Mouse (Mus musculus): ENCODE data around the gene Siglec1. TPM values are rescaled to one million over a fixed set of nuclear protein-coding genes. Genes with fewer than 3 reads are reported as not detected.
A peak's percentile ranks its signal among the peaks of the same experiment; 100 is the strongest.

Gene Siglec1
- polyA plus RNA-seq, 1 experiment from 2014 or later, result 0.04 TPM

DNA sequence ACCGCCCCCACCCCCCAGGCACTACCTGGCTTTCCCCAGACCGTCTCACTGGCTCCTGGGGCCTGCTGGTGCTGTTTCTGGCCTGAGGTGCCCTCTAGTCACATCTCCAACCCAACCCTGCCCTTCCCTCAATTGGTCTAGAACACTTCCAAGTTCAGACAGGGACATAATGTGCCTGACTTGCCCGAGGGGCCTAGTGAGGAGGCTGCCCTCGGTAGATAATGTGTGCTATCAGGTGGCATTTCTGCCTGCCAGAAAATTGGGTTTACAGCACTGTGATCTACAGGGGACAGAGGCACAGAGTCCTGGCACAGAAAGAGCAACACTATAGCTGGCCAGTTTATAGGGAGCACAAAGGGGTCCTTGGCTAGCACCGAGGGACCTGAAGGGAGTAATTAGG lies 34.5 kb downstream of the Siglec1 start:
- Histone ChIP-seq H3K9ac (ENCODE audit: low read length) (no peak overlapping the region), H3K27ac (ENCODE audit: low read depth, low read length) (no peak overlapping the region), H3K9me3 (ENCODE audit: control insufficient read depth, low read length) (no peaks in the 10 kb centered on the region), H3K4me3 (ENCODE audit: low read depth, low read length) (no peak overlapping the region), H3K4me2 (ENCODE audit: low read depth) (no peak overlapping the region), H3K27me3 (ENCODE audit: control insufficient read depth, insufficient read depth, low read length) (peaks cover 39% of the 10 kb centered on the region), H3K36me3 (ENCODE audit: control insufficient read depth, insufficient read depth, low read length) (no peaks in the 10 kb centered on the region), H3K4me1 (ENCODE audit: control insufficient read depth, insufficient read depth, low read length) (no peaks in the 10 kb centered on the region)
- ATAC-seq (ENCODE audit: insufficient read depth, low FRiP score, low TSS enrichment), result no peak
- 70% methylated on average over 5 of the region's 5 CpGs for WGBS
- DNase-seq (ENCODE audit: low spot score), result no peak

DNA sequence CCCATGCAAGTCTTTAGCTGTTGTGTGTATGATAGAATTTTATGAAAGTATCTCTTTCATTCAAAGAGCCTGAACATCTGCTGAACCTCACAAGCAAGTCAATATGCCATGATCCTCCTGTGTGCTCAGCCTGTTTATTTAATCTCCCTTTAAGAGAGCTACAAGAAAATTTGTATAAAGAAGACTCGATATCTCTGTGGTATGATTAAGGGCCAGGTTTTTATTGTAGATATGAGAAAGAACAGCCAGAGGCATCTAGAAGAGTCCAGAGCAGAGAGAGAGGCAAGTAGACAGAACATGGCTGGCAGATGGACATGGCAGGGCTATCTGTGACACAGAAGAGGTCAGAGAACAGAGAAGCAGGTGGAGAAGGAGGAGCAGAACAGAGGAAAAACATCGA lies 40.5 kb downstream of the Siglec1 start:
- DNase-seq (ENCODE audit: low spot score) (no peak), ATAC-seq (ENCODE audit: insufficient read depth, low FRiP score, low TSS enrichment) (no peak)
- no peaks in the 10 kb centered on the region for H3K36me3 ChIP-seq (ENCODE audit: control insufficient read depth, insufficient read depth, low read length)
- H3K27me3 ChIP-seq (ENCODE audit: control insufficient read depth, insufficient read depth, low read length), result peaks cover 16% of the 10 kb centered on the region
- no peaks in the 10 kb centered on the region for H3K9me3 ChIP-seq (ENCODE audit: control insufficient read depth, low read length)
- H3K9ac ChIP-seq (ENCODE audit: low read length), result no peak overlapping the region
- no peak overlapping the region for H3K4me3 ChIP-seq (ENCODE audit: low read depth, low read length)
- H3K27ac ChIP-seq (ENCODE audit: low read depth, low read length), result no peak overlapping the region
- WGBS, result 84% methylated on average over 2 of the region's 2 CpGs
- H3K4me1 ChIP-seq (ENCODE audit: control insufficient read depth, insufficient read depth, low read length), result 0 out of 2 replicates have a peak, but pooled peaks cover 2% of the 10 kb centered on the region
- H3K4me2 ChIP-seq (ENCODE audit: low read depth), result no peak overlapping the region

DNA sequence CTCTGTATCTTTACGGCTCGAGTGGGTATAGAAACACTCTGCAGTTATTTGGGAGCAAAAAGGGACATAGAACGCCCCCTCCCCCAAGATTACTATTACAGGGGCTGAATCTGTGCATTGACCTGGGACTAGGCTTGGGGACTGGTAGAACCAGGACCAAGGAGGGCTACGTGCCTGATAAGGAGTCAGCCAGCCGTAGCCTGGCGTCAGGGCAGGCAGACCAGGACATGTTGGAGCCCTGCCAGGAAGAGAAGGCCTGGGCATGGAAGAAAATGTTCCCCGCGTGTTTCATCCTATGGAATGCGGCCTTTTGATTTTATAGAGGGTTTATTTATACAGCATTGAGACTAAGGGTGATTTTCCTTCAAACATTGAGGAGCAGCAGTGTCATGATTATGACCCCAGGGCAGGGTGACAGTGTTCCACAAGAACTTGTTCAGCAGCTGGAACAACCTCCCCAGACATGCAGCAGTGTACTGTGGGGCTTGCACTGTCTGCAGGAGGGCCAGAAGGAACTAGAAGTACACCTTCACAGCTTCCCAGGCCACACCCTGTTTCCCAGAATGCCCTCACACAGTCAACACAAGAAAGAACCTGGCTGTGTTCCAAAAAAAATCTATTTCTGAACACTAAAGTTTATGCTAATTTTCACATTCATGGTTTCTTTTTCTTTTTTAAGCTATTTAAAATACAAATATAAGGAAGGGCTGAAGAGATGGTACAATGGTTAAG lies 41.4 kb downstream of the Siglec1 start:
- Histone ChIP-seq H3K9ac (ENCODE audit: low read length) (no peak overlapping the region), H3K4me3 (ENCODE audit: low read depth, low read length) (no peak overlapping the region), H3K9me3 (ENCODE audit: control insufficient read depth, low read length) (no peaks in the 10 kb centered on the region), H3K4me2 (ENCODE audit: low read depth) (no peak overlapping the region), H3K27ac (ENCODE audit: low read depth, low read length) (no peak overlapping the region), H3K36me3 (ENCODE audit: control insufficient read depth, insufficient read depth, low read length) (no peaks in the 10 kb centered on the region), H3K4me1 (ENCODE audit: control insufficient read depth, insufficient read depth, low read length) (0 out of 2 replicates have a peak, but pooled peaks cover 4% of the 10 kb centered on the region), H3K27me3 (ENCODE audit: control insufficient read depth, insufficient read depth, low read length) (peaks cover 25% of the 10 kb centered on the region)
- ATAC-seq (ENCODE audit: insufficient read depth, low FRiP score, low TSS enrichment) (no peak), DNase-seq (ENCODE audit: low spot score) (no peak)
- WGBS, result 87% methylated on average over 9 of the region's 9 CpGs

DNA sequence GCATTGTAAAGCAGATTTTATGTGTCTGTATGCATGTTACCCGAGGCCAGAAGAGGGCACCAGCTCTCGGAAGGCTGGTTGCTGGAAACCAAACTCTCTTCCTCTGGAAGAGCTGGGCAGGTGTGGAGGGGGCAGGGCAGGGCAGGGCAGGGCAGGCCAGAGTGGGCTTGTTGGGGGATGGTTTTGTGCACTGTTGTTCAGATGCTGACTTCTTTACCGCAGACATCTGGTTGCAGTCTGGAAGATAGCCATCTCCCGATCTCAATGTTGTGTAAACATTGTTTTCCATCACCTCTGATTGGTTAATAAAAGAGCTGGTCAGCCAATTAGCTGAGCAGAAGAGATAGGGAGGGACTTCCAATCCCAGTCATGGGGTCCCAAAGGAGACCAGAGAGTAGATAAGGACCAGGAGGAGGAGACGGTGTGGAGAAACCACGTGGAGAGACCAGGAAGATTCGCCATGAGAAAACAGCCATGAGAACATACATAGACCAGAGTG lies 42.2 kb downstream of the Siglec1 start:
- no peak overlapping the region for H3K9ac ChIP-seq (ENCODE audit: low read length)
- no peak overlapping the region for H3K27ac ChIP-seq (ENCODE audit: low read depth, low read length)
- no peaks in the 10 kb centered on the region for H3K9me3 ChIP-seq (ENCODE audit: control insufficient read depth, low read length)
- H3K36me3 ChIP-seq (ENCODE audit: control insufficient read depth, insufficient read depth, low read length), result no peaks in the 10 kb centered on the region
- WGBS, result 15% methylated on average over 7 of the region's 7 CpGs
- 0 out of 2 replicates have a peak, but pooled peaks cover 4% of the 10 kb centered on the region for H3K4me1 ChIP-seq (ENCODE audit: control insufficient read depth, insufficient read depth, low read length)
- H3K27me3 ChIP-seq (ENCODE audit: control insufficient read depth, insufficient read depth, low read length), result peaks cover 31% of the 10 kb centered on the region
- DNase-seq (ENCODE audit: low spot score), result no peak
- no peak for ATAC-seq (ENCODE audit: insufficient read depth, low FRiP score, low TSS enrichment)
- no peak overlapping the region for H3K4me3 ChIP-seq (ENCODE audit: low read depth, low read length)
- no peak overlapping the region for H3K4me2 ChIP-seq (ENCODE audit: low read depth)

DNA sequence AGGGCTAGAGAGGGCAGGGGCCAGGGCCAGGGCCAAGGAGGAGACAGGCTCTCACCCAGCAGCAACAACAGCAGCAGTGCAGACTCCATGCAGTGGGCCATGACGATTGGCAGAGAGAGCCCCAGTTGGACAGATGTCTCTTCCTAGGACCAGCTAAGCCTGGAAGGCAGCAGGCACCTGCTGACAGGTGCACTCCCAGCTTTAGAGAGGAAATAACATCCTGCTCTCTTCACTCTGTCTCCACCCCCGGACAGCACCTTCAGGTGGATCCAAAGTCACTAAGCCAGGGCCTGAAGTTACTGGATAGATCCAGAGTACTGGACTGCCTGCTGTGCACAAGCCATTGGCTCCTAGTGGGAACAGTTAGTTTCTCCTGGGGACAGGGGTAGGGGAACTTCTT lies 43.6 kb downstream of the Siglec1 start, which contains the start of gene Gfra4:
TSS of gene Gfra4 (minus strand) at position 101 of the 400 bp plus-strand sequence.
- Histone ChIP-seq H3K27ac (ENCODE audit: low read depth, low read length) (no peak within 1 kb of the TSS), H3K4me1 (ENCODE audit: control insufficient read depth, insufficient read depth, low read length) (0 out of 2 replicates have a peak, but pooled peaks cover 4% of the 10 kb centered on the region), H3K27me3 (ENCODE audit: control insufficient read depth, insufficient read depth, low read length) (peaks cover 31% of the 10 kb centered on the region), H3K36me3 (ENCODE audit: control insufficient read depth, insufficient read depth, low read length) (no peaks in the 10 kb centered on the region), H3K4me3 (ENCODE audit: low read depth, low read length) (no peak within 1 kb of the TSS), H3K9me3 (ENCODE audit: control insufficient read depth, low read length) (no peaks in the 10 kb centered on the region), H3K9ac (ENCODE audit: low read length) (no peak within 1 kb of the TSS), H3K4me2 (ENCODE audit: low read depth) (no peak within 1 kb of the TSS)
- no peak for ATAC-seq (ENCODE audit: insufficient read depth, low FRiP score, low TSS enrichment)
- WGBS, result 57% methylated on average over 2 of the region's 2 CpGs
- no peak for DNase-seq (ENCODE audit: low spot score)

DNA sequence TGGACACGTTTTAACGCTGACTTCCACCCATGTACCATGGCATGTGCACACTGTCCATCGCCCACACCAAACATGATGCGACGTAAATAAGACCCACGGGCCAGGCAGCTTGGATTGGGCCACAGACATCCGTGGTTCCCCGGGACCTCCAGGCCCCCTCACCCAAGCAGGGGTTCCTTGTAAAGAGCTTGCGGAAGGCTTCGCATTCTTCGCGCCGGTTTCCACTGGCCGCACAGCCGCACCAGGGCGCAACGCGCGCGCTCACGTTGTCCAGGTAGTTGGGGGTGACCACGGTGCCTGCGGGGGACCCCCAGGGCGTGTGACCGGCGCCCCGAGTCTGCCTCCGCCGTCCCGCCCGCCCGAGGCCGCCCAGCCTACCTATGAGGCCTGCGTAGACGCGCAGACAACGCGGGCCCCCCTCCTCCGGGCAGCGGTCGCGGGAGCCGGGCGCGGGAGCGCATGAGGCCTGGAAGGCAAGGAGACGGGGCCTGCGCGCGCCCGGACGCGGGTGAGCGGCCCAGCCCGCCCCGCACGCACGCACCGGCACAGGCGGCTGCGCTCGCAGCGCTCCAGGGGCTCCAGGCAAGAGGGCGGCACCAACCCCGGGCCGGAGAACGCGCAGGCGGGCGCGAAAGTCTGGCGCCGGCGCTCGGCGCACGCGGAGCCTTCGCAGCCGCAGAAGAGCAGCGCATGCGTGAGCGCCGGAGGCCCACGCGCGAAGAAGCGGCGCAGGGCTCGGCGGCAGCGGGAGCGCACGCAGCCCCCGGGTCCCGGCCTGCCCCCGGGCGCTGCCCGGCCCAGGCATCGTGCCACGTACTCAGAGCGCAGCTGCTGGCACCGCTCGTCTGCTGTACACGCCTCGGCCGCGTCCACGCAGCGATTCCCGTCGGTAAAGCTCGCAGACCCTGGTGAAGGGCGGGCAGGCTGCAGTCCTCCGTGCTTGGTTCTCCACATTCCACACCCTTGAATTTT lies 45.4 kb downstream of the Siglec1 start:
- peak overlapping the region; percentile 85 for H3K4me2 ChIP-seq (ENCODE audit: low read depth)
- DNase-seq (ENCODE audit: low spot score) (peak; percentile 57), ATAC-seq (ENCODE audit: insufficient read depth, low FRiP score, low TSS enrichment) (peak; percentile 55)
- peak overlapping the region; percentile 51 for H3K4me3 ChIP-seq (ENCODE audit: low read depth, low read length)
- H3K9me3 ChIP-seq (ENCODE audit: control insufficient read depth, low read length), result no peaks in the 10 kb centered on the region
- WGBS, result 4% methylated on average over 101 of the region's 115 CpGs
- no peaks in the 10 kb centered on the region for H3K36me3 ChIP-seq (ENCODE audit: control insufficient read depth, insufficient read depth, low read length)
- peak overlapping the region; percentile 57 for H3K9ac ChIP-seq (ENCODE audit: low read length)
- peaks cover 31% of the 10 kb centered on the region for H3K27me3 ChIP-seq (ENCODE audit: control insufficient read depth, insufficient read depth, low read length)
- H3K4me1 ChIP-seq (ENCODE audit: control insufficient read depth, insufficient read depth, low read length), result 0 out of 2 replicates have a peak, but pooled peaks cover 4% of the 10 kb centered on the region
- H3K27ac ChIP-seq (ENCODE audit: low read depth, low read length), result no peak overlapping the region

DNA sequence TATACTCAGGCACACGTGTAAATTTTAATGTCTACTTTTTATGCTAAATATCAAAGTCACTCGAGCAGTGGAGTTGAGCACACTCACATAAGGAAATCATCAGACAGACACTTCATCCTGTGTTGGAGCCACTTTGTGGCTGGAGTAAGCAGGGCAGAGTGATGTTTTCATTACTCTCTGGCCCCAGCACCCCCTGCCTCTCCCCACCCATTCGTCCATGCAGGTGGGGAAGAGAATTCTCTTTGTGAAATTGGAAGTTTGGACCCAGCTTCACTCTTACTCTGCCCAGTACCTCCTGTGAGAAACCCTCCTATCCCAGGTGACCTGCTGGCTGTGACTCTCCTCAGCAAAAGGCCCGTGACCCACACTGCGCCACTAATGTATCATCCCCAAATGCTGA lies 47.9 kb downstream of the Siglec1 start:
- H3K27ac ChIP-seq (ENCODE audit: low read depth, low read length), result no peak overlapping the region
- WGBS, result 84% methylated on average over 5 of the region's 5 CpGs
- H3K36me3 ChIP-seq (ENCODE audit: control insufficient read depth, insufficient read depth, low read length), result no peaks in the 10 kb centered on the region
- no peak overlapping the region for H3K4me2 ChIP-seq (ENCODE audit: low read depth)
- H3K27me3 ChIP-seq (ENCODE audit: control insufficient read depth, insufficient read depth, low read length), result peaks cover 31% of the 10 kb centered on the region
- ATAC-seq (ENCODE audit: insufficient read depth, low FRiP score, low TSS enrichment) (no peak), DNase-seq (ENCODE audit: low spot score) (no peak)
- H3K4me1 ChIP-seq (ENCODE audit: control insufficient read depth, insufficient read depth, low read length), result 0 out of 2 replicates have a peak, but pooled peaks cover 4% of the 10 kb centered on the region
- H3K9me3 ChIP-seq (ENCODE audit: control insufficient read depth, low read length), result no peaks in the 10 kb centered on the region
- H3K4me3 ChIP-seq (ENCODE audit: low read depth, low read length), result no peak overlapping the region
- no peak overlapping the region for H3K9ac ChIP-seq (ENCODE audit: low read length)

DNA sequence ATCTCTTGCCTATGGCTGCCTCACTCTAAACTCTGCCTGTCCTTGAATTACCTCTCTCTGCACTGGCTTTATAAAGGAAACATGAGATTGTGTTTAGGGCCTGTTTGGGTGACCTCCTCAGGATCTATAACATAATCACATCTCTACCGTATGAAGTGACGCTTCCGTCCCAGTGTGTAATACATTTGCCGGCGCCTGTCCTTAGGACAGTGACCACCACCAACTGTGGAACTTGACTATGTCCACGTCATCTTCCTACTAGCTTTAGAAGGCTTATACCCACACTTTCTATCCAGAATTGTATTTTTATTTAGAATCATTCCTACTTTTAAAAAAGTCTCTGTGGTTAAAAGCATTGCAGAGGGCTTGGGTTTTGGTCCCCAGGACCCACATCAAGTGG lies 48.4 kb downstream of the Siglec1 start:
- Histone ChIP-seq H3K27me3 (ENCODE audit: control insufficient read depth, insufficient read depth, low read length) (peaks cover 31% of the 10 kb centered on the region), H3K4me1 (ENCODE audit: control insufficient read depth, insufficient read depth, low read length) (0 out of 2 replicates have a peak, but pooled peaks cover 4% of the 10 kb centered on the region), H3K4me3 (ENCODE audit: low read depth, low read length) (no peak overlapping the region), H3K4me2 (ENCODE audit: low read depth) (no peak overlapping the region), H3K36me3 (ENCODE audit: control insufficient read depth, insufficient read depth, low read length) (no peaks in the 10 kb centered on the region), H3K9me3 (ENCODE audit: control insufficient read depth, low read length) (no peaks in the 10 kb centered on the region), H3K27ac (ENCODE audit: low read depth, low read length) (no peak overlapping the region), H3K9ac (ENCODE audit: low read length) (no peak overlapping the region)
- DNase-seq (ENCODE audit: low spot score) (no peak), ATAC-seq (ENCODE audit: insufficient read depth, low FRiP score, low TSS enrichment) (no peak)
- 92% methylated on average over 6 of the region's 6 CpGs for WGBS

Data from neural tube, embryonic 11.5 days (tissue).